Mouse (Mus musculus) spleen, adult 18-20 months (tissue): ENCODE results near the gene Git1.

Experiments used
- DNase-seq, 2 experiments: peaks; one replicate each; pipeline ENCODE4 v3.0.0; 2022; ENCODE audit warnings: mixed read lengths in 2 of 2

The Git1 gene

DNA sequence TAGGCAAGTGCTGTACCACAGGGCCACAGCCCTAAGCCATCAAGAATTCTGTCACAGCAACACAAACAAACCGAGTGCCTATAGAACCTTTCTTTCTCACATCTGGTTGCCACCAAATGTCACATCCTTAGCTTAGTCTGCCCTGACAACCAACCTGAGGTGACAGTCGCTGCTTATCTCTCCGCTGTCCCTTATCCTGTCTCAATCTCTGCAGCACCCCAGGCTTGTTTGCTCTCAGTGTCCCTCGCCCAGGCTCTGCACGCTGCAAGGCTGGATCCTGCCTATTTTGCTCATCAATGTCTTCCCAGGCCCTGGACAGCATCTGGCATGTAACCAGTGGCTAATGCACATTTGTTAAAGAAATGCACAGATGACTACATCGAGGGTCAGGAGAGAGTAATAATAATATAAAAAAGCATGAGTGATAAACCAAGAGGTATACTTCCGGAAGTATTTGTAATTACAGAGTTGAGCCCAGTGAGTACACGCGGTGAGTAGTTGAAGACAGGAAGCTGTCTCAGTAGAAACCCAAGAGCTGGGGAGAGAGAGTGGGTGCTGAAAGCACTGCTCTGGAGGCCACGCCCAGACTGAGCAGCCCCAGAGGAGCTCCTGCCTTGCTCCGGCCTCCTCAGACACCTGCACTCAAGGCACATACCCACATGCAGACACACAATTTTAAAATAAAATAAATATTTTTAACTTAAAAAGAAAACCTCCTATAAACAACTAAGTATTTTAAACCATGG lies 9.7 kb upstream of the Git1 start:
- no peak for DNase-seq

- no peak for DNase-seq
Observed at GRCm38 (mm10) chr11:77485229-77485628, 8.1 kb upstream of the Git1 start.

GRCm38 (mm10) chr11:77486798-77487197 lies 6.6 kb upstream of the Git1 start:
- no peak for DNase-seq

DNA sequence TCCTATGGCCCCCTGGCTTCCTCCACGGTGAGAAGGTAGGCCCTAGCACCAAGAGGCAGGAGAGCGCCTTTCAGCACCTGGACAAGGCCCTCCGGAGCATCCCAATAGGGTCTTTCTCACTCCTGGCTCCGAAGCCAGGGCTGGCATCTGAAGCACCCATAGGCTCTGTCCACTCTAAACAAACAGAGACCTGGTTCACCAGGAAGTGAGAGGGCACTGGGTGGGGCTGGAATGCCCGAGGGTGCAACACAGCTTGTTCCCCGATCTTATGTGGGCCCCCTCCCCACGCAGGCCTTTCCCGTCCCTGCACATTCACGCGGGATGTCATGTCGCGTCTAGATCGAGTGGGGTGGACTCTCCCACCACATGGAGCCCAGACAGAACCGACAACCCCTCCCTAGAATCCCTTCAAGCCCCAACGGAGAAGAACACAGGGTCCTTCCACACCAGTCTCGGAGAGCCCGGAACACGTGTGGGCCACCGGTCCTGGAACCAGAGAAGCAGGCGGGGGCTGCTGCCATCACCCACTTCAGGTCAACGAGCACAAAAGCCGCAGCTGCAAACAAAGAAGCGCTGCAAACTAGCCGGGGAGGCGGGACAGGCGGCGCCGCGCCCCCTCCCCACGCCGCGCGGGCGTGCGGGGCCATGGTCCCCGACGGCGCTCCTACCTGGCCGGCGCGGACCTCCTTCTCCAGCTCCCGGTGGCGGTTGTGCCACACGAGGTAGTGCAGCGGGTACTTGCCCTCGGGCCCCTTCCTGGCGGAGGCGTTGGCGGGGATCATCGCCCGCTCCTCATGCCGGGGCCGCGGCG lies 4.4 kb upstream of the Git1 start:
- DNase-seq, result peak in 1 of 2 experiments; percentile 25

- DNase-seq, result peak in 1 of 2 experiments; percentile 61
Observed at GRCm38 (mm10) chr11:77489591-77490235, 3.6 kb upstream of the Git1 start, which contains the start of gene Ankrd13b. Ankrd13b (minus strand) TSS chr11:77489678.

- no peak for DNase-seq
Observed at GRCm38 (mm10) chr11:77490451-77490850, 2.9 kb upstream of the Git1 start.

DNA sequence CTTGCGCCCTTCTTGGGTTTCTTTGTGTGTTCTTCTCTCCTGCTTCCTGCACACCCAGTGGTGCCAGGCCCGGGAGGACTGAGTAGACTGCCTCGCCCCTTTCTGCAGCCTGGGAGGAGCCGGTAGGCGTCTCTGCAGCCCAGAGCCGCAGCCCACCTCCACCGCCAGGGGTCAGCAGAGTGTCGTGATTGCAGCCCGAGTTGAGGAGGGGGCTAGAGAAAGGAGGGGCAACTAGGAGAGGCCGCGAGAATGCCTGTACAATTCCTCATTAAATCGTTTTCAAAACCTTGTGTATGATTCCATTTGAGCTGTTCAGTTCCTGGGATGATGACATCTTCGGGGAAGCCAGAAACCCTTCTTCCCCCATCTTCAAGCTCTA lies 2.2 kb upstream of the Git1 start:
- DNase-seq, result peak; percentile 74 to 85

DNA sequence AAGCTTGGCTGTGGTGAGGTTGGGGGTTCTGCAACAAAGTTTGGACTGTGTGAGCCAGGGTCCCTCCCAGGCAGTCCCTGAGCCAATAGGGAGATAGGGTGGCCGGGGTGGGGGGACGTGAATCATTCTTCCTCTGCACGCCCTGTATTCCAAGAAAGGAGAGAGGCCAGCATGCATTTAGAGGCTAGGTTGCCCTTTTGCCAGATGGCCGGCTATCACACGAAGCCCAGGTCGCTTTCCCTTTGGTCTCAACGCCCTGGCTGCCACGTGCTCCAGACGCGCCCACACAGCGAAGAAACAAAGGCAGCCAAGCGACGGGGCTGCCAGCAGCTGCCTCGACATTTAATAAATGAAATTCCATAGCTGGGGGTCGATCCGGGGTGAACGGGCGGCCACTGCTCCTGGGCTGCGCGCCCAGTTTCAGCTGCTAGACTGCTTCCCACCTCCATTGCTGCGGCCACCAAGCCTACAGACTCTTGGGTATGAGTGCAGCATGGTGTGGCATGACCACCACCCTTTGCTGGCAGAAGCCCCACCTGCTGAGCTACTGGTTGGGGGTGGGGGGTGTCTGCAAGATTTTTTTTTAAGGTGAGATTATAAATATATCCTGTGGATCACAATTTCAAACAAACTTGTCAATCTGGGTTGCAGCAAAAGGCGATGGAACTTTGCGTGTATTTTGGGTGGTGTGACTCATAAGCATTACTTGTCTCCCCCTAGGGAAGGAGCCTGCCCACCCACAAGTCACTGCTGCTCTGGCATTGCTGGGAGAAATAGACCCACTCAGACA lies 1.7 kb upstream of the Git1 start:
- DNase-seq, result no peak

DNA sequence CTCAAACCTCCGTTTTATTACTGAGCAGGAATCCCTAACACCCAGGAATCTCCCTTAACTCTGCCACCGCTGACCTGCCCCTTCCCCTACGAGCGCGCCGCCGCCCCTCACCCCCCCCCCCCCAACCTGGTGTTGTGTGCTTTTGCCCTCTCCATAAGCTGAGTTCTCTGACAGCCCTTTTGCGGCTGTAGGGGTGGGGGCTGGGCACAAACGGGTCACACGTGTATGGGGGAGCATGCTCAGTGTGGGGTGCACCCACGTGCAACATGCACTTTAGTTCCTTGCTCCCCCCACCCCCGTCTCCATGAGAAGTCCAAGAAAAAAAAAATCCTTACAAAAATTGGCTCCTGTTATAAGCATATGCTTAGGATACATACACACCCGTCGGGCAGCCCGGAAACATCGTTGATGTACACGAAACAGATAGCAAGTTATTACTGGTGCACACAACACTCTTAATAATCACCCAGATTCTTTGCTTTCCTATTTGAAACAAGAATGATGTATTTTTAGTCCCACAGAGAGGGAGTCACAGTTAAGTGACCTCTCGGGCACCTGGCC lies 971 bp upstream of the Git1 start:
- peak in 1 of 2 experiments; percentile 26 for DNase-seq

DNA sequence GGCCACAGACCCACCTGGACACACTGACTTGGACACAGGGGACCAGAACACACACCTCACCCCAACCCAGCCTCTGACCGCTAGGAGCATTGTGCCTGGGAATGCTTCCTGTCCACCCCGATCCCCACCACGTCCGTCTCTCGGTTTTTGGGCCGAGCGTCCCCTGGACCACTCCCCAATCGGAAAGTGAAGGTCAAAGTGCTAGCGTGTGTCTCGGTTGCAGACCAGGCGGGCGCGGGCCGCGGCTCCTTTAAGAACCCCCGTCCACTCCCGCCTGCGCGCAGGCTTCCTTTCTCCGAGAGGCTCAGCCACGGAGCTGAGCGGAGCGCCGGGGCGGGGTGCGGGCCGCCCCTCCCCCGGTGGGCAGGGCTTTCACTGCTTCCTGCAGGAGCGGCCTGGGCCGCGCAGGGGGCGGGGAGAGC lies 440 bp upstream of the Git1 start:
- peak; percentile 91 to 93 for DNase-seq

- no peak for DNase-seq
Observed at GRCm38 (mm10) chr11:77494344-77494676, 948 bp downstream of the Git1 start.

GRCm38 (mm10) chr11:77494782-77495181 lies 1.4 kb downstream of the Git1 start:
- no peak for DNase-seq

GRCm38 (mm10) chr11:77495507-77495906 lies 2.1 kb downstream of the Git1 start:
- no peak for DNase-seq

- DNase-seq, result peak in 1 of 2 experiments; percentile 63
Observed at GRCm38 (mm10) chr11:77497341-77497756, 4.0 kb downstream of the Git1 start.

DNA sequence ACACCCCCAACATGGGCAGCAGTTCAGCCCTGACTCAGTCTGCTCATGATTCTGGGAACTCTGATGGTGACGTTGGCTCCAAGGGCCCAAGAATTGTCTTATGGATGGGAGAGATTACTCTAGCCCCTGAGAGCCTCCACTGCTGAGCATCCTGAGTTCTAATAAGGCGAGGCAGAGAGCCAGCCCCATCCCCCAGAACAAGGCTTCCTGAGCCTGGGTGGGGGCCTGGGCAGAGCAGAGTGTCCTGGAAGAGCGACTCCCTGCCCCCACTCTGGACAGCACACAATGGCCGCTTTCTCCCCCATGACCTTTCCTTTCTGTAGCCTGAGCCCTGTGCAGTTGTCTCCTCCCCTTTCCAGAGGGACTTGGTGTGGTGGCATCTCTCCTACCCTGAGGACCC lies 4.5 kb downstream of the Git1 start:
- no peak for DNase-seq

DNA sequence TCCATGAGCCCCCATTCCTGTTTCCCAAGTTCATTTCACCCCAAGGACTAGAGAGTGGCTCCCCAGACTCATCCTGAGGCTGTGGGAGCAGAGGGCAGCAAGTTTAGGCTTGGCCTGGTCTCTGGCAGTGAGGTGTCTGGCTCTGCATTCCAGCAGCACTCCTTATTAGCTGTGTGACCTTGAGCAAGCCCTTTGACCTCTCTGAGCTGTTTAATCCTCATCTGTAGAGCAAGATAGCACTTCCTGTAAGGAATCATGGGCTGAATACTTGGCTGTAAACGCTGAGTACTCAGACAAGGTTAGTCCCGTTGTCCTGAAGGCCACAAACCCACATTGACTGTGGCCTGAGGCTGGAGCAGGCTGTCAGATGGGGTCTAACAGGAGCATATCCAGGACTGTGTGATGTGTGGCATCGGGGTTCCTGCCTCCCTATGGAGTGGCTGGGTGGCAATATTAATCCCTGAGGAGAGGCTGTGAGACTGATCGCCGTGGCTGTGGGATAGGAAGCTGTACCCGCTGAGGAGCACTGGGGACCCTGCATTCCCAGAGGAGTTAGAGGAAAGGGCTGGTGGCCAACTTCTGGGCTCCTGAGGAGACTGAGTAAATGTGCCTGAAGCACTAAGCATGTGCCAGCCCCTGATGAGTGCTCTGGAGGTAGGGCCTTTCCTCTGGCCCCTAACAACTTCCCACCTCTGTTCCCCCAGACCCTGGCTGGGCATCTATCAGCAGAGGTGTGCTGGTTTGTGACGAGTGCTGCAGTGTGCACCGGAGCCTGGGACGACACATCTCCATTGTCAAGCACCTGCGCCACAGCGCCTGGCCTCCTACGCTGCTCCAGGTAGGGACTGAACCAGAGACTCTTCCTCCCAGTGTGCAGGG lies 5.1 kb downstream of the Git1 start:
- no peak for DNase-seq

DNA sequence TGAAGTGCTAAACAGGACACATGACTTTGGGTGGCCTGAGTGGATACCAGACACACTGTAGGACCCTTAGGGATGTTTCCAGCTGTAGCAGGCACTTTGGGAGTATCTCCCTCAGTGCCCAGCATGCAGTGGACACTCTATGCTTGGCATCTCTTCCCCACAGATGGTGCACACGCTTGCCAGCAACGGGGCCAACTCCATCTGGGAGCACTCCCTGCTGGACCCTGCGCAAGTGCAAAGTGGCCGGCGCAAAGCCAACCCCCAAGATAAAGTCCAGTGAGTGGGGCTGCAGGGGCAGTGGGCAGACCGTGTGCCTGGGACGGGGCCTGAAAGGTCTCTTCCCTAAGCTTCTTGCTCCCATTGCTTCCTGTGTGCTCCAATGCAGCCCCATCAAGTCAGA lies 6.0 kb downstream of the Git1 start:
- no peak for DNase-seq

DNA sequence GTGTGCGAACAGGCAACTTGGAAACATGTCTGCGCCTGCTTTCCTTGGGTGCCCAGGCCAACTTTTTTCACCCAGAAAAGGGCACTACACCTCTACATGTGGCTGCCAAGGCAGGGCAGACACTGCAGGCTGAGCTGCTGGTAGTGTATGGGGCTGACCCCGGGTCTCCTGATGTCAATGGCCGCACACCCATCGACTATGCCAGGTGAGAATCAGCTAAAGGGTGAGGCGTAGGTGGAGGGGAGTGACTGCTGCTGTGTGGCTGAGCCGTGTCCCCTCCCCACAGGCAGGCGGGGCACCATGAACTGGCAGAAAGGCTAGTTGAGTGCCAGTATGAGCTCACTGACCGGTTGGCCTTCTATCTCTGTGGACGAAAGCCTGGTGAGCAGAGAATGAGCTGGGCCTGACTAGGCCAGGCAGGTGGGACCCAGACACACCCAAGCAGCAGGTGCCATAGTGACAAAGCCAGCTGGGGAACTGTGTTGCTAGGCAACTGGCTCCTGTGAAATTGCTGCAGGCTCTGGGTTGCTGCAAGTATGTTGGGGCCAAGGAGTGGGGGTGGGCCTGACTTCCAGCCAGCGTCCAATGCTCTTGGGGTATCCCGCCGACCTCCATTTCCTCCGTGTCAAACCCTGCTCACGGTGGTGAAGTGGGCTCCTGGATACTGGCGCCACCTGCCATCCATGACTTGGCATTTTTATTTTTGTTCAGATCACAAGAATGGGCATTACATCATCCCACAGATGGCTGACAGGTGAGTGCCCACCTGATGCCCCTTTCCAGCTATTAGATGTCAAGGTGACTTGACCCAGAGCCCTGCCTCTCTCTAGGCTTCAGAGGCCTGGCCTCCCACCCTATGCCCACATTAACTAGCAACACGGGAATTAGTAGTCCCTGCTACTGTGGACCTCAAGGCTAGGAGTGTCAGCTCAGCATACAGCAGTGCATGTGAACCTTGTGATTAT lies 7.3 kb downstream of the Git1 start:
- no peak for DNase-seq

GRCm38 (mm10) chr11:77501392-77501791 lies 8.0 kb downstream of the Git1 start:
- peak; percentile 47 to 73 for DNase-seq

- DNase-seq, result no peak
Observed at GRCm38 (mm10) chr11:77501971-77502370, 8.6 kb downstream of the Git1 start.
